Mouse (Mus musculus) MEL (cell line): Measurements from ENCODE around the gene Ormdl1. TPM values are rescaled to one million over a fixed set of nuclear protein-coding genes. Genes with fewer than 3 reads are reported as not detected.
"Not testable (repeated sequence)": the region's sequence is repeated elsewhere in the genome, so short reads cannot be mapped to it uniquely, and the experiment has no call there.

Experiments
- DNase-seq: peaks from one replicate; pipeline ENCODE4 v3.0.0; 2011; ENCODE audit warnings: low read depth, low spot score
- H3K27ac ChIP-seq: 2 replicates; pipeline ENCODE4 v1.5.1; 2012; ENCODE audit warnings: low read depth, mild to moderate bottlenecking, control low read depth, low read length, moderate library complexity; ENCODE audit not compliant: control insufficient read depth
- H3K27me3 ChIP-seq, 2 experiments: fragments of 150-350 bp in 1 of 2; sonication (generic) in 1 of 2; 2 replicates each; pipeline ENCODE4 v1.6.1; 2012; ENCODE audit warnings: low read length in 2 of 2, mild to moderate bottlenecking in 2 of 2, improper control_type of control experiment in 1 of 2, moderate library complexity in 1 of 2; ENCODE audit not compliant: insufficient read depth in 2 of 2, control insufficient read depth in 1 of 2
- H3K36me3 ChIP-seq, 2 experiments: 2 replicates each; pipeline ENCODE4 v1.6.1; 2012 to 2014; ENCODE audit warnings: low read length in 2 of 2, improper control_type of control experiment in 1 of 2, inconsistent platforms in 1 of 2, mild to moderate bottlenecking in 1 of 2; ENCODE audit not compliant: insufficient read depth in 2 of 2, control insufficient read depth in 1 of 2
- H3K4me1 ChIP-seq, 2 experiments: fragments of 150-350 bp in 1 of 2; sonication (generic) in 1 of 2; 2 replicates each; pipeline ENCODE4 v1.6.1; 2012; ENCODE audit warnings: low read length in 2 of 2, improper control_type of control experiment in 1 of 2, mild to moderate bottlenecking in 1 of 2; ENCODE audit not compliant: insufficient read depth in 2 of 2, control insufficient read depth in 1 of 2
- H3K4me3 ChIP-seq, 2 experiments: fragments of 150-350 bp in 1 of 2; sonication (generic) in 1 of 2; 2 replicates each; pipeline ENCODE4 v1.5.1; 2012; ENCODE audit warnings: low read depth in 2 of 2, low read length in 2 of 2, mild to moderate bottlenecking in 2 of 2, moderate library complexity in 2 of 2, control low read depth in 1 of 2, improper control_type of control experiment in 1 of 2; ENCODE audit not compliant: control insufficient read depth in 1 of 2, insufficient read depth in 1 of 2
- H3K79me2 ChIP-seq: 2 replicates; pipeline ENCODE4 v1.6.1; 2012; ENCODE audit warnings: mild to moderate bottlenecking, low read length, moderate library complexity; ENCODE audit not compliant: control insufficient read depth, poor library complexity, insufficient read depth
- H3K9ac ChIP-seq: 2 replicates; pipeline ENCODE4 v1.6.1; 2012; ENCODE audit warnings: low read depth, mild to moderate bottlenecking, control low read depth, low read length, moderate library complexity; ENCODE audit not compliant: control insufficient read depth, poor library complexity, severe bottlenecking
- H3K9me3 ChIP-seq: fragments of 150-350 bp; sonication (generic); replicated peaks from 2 replicates; pipeline ENCODE4 v1.6.1; 2012; ENCODE audit warnings: mild to moderate bottlenecking, low read length, improper control_type of control experiment, moderate library complexity; ENCODE audit not compliant: insufficient read depth
- CHD2 ChIP-seq: IDR thresholded peaks from 2 replicates; pipeline ENCODE4 v1.6.1; 2011; ENCODE audit warnings: low read length, improper control_type of control experiment
- E2F4 ChIP-seq: IDR thresholded peaks from 2 replicates; pipeline ENCODE4 v1.6.1; 2011; ENCODE audit warnings: low read depth, low read length, improper control_type of control experiment, borderline replicate concordance
- ELF1 ChIP-seq: IDR thresholded peaks from 2 replicates; pipeline ENCODE4 v1.6.1; 2014; ENCODE audit warnings: low read depth, mild to moderate bottlenecking, inconsistent platforms, low read length, improper control_type of control experiment, moderate library complexity
- KAT2A ChIP-seq: conservative IDR thresholded peaks from 2 replicates; pipeline ENCODE4 v1.6.1; 2012; ENCODE audit warnings: low read depth, low read length, improper control_type of control experiment, inconsistent platforms
- MAFK ChIP-seq: IDR thresholded peaks from 2 replicates; pipeline ENCODE4 v1.6.1; 2011; ENCODE audit warnings: low read depth, mild to moderate bottlenecking, low read length, improper control_type of control experiment, borderline replicate concordance
- MYB ChIP-seq: IDR thresholded peaks from 2 replicates; pipeline ENCODE4 v1.6.1; 2011; ENCODE audit warnings: mild to moderate bottlenecking, low read depth, low read length, improper control_type of control experiment
- NELFE ChIP-seq: IDR thresholded peaks from 2 replicates; pipeline ENCODE4 v1.6.1; 2011; ENCODE audit warnings: low read depth, low read length, improper control_type of control experiment
- NRF1 ChIP-seq: IDR thresholded peaks from 2 replicates; pipeline ENCODE4 v1.6.1; 2014; ENCODE audit warnings: low read depth, mild to moderate bottlenecking, inconsistent platforms, low read length, improper control_type of control experiment, moderate library complexity; ENCODE audit not compliant: poor library complexity, insufficient read depth, severe bottlenecking
- POLR2AphosphoS2 ChIP-seq: IDR thresholded peaks from 2 replicates; pipeline ENCODE4 v1.6.1; 2011; ENCODE audit warnings: low read length, improper control_type of control experiment
- RAD21 ChIP-seq: IDR thresholded peaks from 2 replicates; pipeline ENCODE4 v1.6.1; 2011; ENCODE audit warnings: mild to moderate bottlenecking, low read depth, low read length, improper control_type of control experiment
- TAL1 ChIP-seq: IDR thresholded peaks from 2 replicates; pipeline ENCODE4 v1.6.1; 2012; ENCODE audit warnings: mild to moderate bottlenecking, inconsistent platforms, low read length, moderate library complexity, mixed read lengths
- TCF12 ChIP-seq: IDR thresholded peaks from 2 replicates; pipeline ENCODE4 v1.6.1; 2014; ENCODE audit warnings: low read depth, mild to moderate bottlenecking, inconsistent platforms, low read length, improper control_type of control experiment, moderate library complexity
- UBTF ChIP-seq: IDR thresholded peaks from 2 replicates; pipeline ENCODE4 v1.6.1; 2012; ENCODE audit warnings: low read depth, mild to moderate bottlenecking, inconsistent platforms, low read length, improper control_type of control experiment, moderate library complexity, borderline replicate concordance; ENCODE audit not compliant: insufficient read depth
- USF1 ChIP-seq: IDR thresholded peaks from 2 replicates; pipeline ENCODE4 v1.6.1; 2014; ENCODE audit warnings: low read depth, mild to moderate bottlenecking, inconsistent platforms, low read length, improper control_type of control experiment, moderate library complexity
- USF2 ChIP-seq, 2 experiments: IDR thresholded peaks; 2 replicates each; pipeline ENCODE4 v1.6.1; 2011 to 2012; ENCODE audit warnings: improper control_type of control experiment in 2 of 2, low read length in 2 of 2, borderline replicate concordance in 1 of 2, inconsistent platforms in 1 of 2, low read depth in 1 of 2, mild to moderate bottlenecking in 1 of 2; ENCODE audit not compliant: insufficient read depth in 1 of 2
- ZKSCAN1 ChIP-seq: IDR thresholded peaks from 2 replicates; pipeline ENCODE4 v1.6.1; 2012; ENCODE audit warnings: low read depth, mild to moderate bottlenecking, inconsistent platforms, low read length, improper control_type of control experiment, moderate library complexity
- ZMIZ1 ChIP-seq: IDR thresholded peaks from 2 replicates; pipeline ENCODE4 v1.6.1; 2012; ENCODE audit warnings: low read depth, mild to moderate bottlenecking, inconsistent platforms, low read length, improper control_type of control experiment, moderate library complexity
- polyA plus RNA-seq, 2 experiments: library from polyadenylated mRNA; stranded (reverse) in 1 of 2; unstranded in 1 of 2; fragments of >175 nt in 1 of 2; fragments of >200 nt in 1 of 2; gene quantifications; 2 replicates each; pipeline versions ENCODE4 v1.2.1 to v1.2.4; 2012; ENCODE audit warnings: low replicate concordance in 2 of 2, low read depth in 1 of 2; ENCODE audit not compliant: insufficient read length in 2 of 2, insufficient read depth in 1 of 2, missing spikeins in 1 of 2
- total RNA-seq: library from RNA; depleted of rRNA; stranded (reverse); fragments of 300-350 nt; gene quantifications from 2 replicates; pipeline ENCODE4 v1.2.3, GENCODE M21; 2012

Gene Ormdl1
- total and polyA plus RNA-seq, 3 experiments: 19.9 to 128 (median 31.0) TPM

DNA sequence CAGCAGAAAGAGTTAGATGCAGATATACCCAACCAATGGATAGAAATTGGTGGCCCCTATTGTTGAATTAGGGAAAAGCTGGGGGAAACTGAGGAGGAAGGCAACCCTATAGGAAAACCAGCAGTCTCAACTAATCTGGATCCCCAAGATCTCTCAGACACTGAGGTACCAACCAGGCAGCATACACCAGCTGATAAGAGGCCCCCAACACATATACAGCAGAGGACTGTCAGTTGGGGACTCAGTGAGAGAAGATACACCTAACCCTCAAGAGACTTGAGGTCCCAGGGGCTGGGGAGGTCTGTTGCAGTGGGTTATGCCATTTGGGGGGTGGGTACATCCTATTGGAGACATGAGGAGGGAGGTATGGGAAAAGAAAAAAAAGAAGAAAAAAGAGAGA, 38.6 kb downstream of the Ormdl1 start:
- Histone ChIP-seq H3K27ac (no peak overlapping the region), H3K79me2 (no peaks in the 10 kb centered on the region), H3K4me3 (no peak overlapping the region), H3K9ac (no peak overlapping the region), H3K9me3 (no peaks in the 10 kb centered on the region), H3K27me3 (no peaks in the 10 kb centered on the region), H3K36me3 (no peaks in the 10 kb centered on the region), H3K4me1 (no peaks in the 10 kb centered on the region; a peak in 1 of 4 replicates)
- no peak for DNase-seq
- no peak for TF ChIP-seq MAFK

DNA sequence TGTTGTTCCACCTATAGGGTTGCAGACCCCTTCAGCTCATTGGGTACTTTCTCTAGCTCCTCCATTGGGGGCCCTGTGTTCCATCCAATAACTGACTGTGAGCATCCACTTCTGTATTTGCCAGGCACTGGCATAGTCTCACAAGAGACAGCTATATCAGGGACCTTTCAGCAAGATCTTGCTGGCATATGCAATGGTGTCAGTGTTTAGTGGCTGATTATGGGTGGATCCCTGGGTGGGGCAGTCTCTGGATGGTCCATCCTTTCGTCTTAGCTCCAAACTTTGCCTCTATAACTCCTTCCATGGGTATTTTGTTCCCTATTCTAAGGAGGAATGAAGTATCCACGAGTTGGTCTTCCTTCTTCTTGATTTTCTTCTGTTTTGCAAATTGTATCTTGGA, 40.5 kb downstream of the Ormdl1 start:
- not testable (repeated sequence) for H3K9me3 ChIP-seq, H3K27ac ChIP-seq, H3K9ac ChIP-seq, H3K4me1 ChIP-seq, DNase-seq, H3K27me3 ChIP-seq, H3K36me3 ChIP-seq, H3K79me2 ChIP-seq, H3K4me3 ChIP-seq

DNA sequence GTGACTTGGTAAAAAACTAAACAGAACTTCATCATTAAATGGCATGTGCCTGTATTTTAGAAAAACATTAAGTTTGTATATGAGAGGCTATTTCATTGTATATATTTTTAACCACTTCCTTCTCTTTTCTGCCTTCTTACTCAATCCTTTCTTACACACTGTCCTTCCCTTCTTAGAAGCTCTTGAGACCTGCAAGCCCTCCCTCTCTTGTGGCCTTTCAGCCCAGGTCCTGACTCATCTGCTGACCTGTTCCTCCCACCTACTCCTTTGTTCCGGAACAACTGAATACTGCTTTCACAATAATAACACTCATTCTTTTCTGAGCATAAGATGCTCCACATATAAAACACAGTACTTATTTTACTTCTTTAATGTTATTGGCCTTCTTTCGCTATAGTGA, 44.2 kb downstream of the Ormdl1 start:
- H3K27ac ChIP-seq: no peak overlapping the region
- no peaks in the 10 kb centered on the region for H3K9me3 ChIP-seq
- no peak overlapping the region for H3K4me3 ChIP-seq
- no peak overlapping the region for H3K9ac ChIP-seq
- no peaks in the 10 kb centered on the region; a peak in 1 of 4 replicates for H3K4me1 ChIP-seq
- no peaks in the 10 kb centered on the region for H3K79me2 ChIP-seq
- DNase-seq: no peak
- no peaks in the 10 kb centered on the region for H3K27me3 ChIP-seq
- H3K36me3 ChIP-seq: no peaks in the 10 kb centered on the region; a peak in 1 of 4 replicates
- TF ChIP-seq UBTF: no peak
- no peak for TF ChIP-seq TCF12
- TF ChIP-seq RAD21: no peak
- no peak for TF ChIP-seq TAL1
- TF ChIP-seq, all 39 proteins: peak for 0

DNA sequence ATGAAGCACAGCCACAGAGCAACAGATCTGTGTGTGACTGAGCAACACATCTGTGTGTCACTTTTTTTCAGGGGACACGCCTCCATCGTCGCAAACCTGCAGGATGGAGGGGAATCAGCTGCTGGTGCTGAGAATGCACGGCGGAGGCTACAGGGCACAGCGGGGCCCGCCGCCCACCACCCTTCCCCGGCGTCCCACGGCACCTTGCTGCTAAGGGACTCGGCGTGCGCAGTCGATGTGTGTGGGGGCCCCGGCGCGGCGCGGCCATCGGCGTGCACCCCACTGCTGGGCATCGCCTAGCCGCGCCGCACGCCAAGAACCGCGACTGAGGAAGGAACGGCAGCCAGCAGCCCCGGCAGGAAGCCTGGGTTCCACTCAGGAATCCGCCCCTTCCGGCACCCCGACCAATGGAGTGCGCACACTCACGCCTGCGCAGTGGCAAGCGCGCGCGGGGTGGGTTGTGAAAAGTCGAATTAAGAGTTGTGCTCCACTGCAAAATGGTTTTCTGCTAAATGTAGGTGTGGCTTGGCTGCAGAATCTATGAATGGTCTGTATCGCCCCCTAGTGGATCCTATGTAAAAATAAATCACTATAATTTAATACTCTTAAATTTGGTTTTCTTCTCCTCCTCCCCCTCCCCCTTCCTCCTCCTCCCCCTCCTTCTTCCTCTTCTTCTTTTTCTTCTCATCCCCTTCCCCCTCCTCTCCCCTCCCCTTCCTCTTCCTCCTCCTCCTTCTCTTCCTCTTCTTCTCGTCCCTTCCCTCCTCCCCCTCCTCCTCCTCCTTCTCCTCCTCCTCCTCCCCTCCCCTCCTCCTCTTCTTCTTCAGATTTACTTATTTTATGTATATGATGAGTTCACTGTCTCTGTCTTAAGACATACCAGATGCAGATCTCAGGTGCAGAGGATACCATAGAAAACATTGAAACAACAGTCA, 55.7 kb downstream of the Ormdl1 start, which contains the start of the genes Asdurf, Gm28551 and Asnsd1:
Gene Asdurf (minus strand): TSS at position 293 of the 935 bp plus-strand sequence.
Gene Gm28551 (minus strand): TSS at position 341 of the 935 bp plus-strand sequence.
Gene Asnsd1 (minus strand): TSS at position 426 of the 935 bp plus-strand sequence.
- Histone ChIP-seq H3K4me1 (no peaks in the 10 kb centered on the region; a peak in 1 of 4 replicates), H3K4me3 (peak within 1 kb of the TSS; percentile 65 to 68), H3K27me3 (no peaks in the 10 kb centered on the region), H3K79me2 (peaks cover 7% of the 10 kb centered on the region; the same call in 1 of the 2 replicates), H3K36me3 (peaks cover 5 to 9% of the 10 kb centered on the region in 2 experiments; a peak in 3 of 4 replicates), H3K9me3 (no peaks in the 10 kb centered on the region), H3K9ac (peak within 1 kb of the TSS; percentile 81), H3K27ac (peak within 1 kb of the TSS; percentile 26)
- peak; percentile 97 for DNase-seq
- TF ChIP-seq NELFE (peak; percentile 93), USF1 (no peak), ZMIZ1 (peak; percentile 81), NRF1 (peak; percentile 98), ZKSCAN1 (no peak), TCF12 (peak; percentile 41; the same call in 1 of the 2 replicates), USF2 (IDR thresholded peaks at IDR 0.05; ENCODE audit: borderline replicate concordance in 1 of 2, insufficient read depth in 1 of 2, low read depth in 1 of 2, low read length in 2 of 2) (no peak), ELF1 (peak; percentile 79), RAD21 (peak; percentile 90), E2F4 (peak; percentile 81; the same call in 1 of the 2 replicates), MYB (no peak), KAT2A (no peak; the same call in 1 of the 2 replicates), UBTF (no peak), POLR2AphosphoS2 (peak; percentile 64; the same call in 1 of the 2 replicates), CHD2 (no peak)
